Mouse (Mus musculus): ENCODE results near the gene Eif2b3. TPM values are rescaled to one million over a fixed set of nuclear protein-coding genes. Genes with fewer than 3 reads are reported as not detected.

Eif2b3 gene
- polyA plus RNA-seq (2015; fragmentation: Nextera tagmentation; extraction: Ambion mirVana), result 31.1 and 33.3 TPM in 2 replicates

GRCm38 (mm10) chr4:117019206-117020134 is at the start of gene Eif2b3:
Gene Eif2b3, plus strand, starts transcription at chr4:117019402.

GRCm38 (mm10) chr4:116993672-116994621 is 25.3 kb upstream of the Eif2b3 start, which contains the start of gene Urod:
Gene Urod, minus strand, starts transcription at chr4:116994413.

GRCm38 (mm10) chr4:116995131-116995797 is 23.9 kb upstream of the Eif2b3 start, which contains the start of gene Hectd3:
Gene Hectd3, plus strand, starts transcription at chr4:116995317.

GRCm38 (mm10) chr4:117095551-117096452 is 76.6 kb downstream of the Eif2b3 start, which contains the start of gene Ptch2:
Gene Ptch2, plus strand, starts transcription at chr4:117096075.

GRCm38 (mm10) chr4:117125348-117125909 is 106.2 kb downstream of the Eif2b3 start, which contains the start of gene Btbd19:
Gene Btbd19, minus strand, starts transcription at chr4:117125725.

GRCm38 (mm10) chr4:117126675-117127290 is 107.6 kb downstream of the Eif2b3 start, which contains the start of gene Tctex1d4:
Gene Tctex1d4, plus strand, starts transcription at chr4:117126794.

GRCm38 (mm10) chr4:117133817-117134600 is 114.8 kb downstream of the Eif2b3 start, which contains the start of gene Plk3:
Gene Plk3, minus strand, starts transcription at chr4:117133963.

Other genes starting within 250 kb of the Eif2b3 start
- gene Toe1, start 211.8 kb upstream of the Eif2b3 start, polyA plus RNA-seq (2015; fragmentation: Nextera tagmentation; extraction: Ambion mirVana), result 12.7 and 14.5 TPM in 2 replicates
- 4.4 and 5.4 TPM in 2 replicates for gene Mutyh, start 211.7 kb upstream of the Eif2b3 start, polyA plus RNA-seq (2015; fragmentation: Nextera tagmentation; extraction: Ambion mirVana)
- gene Hpdl, start 197.7 kb upstream of the Eif2b3 start, polyA plus RNA-seq (2015; fragmentation: Nextera tagmentation; extraction: Ambion mirVana), result 0.97 and 1.5 TPM in 2 replicates
- gene Zswim5, start 142.0 kb upstream of the Eif2b3 start, polyA plus RNA-seq (2015; fragmentation: Nextera tagmentation; extraction: Ambion mirVana), result 0.02 and 0.03 TPM in 2 replicates
- 69.0 and 75.1 TPM in 2 replicates for gene Urod, start 25.0 kb upstream of the Eif2b3 start, polyA plus RNA-seq (2015; fragmentation: Nextera tagmentation; extraction: Ambion mirVana)
- gene Hectd3, start 24.1 kb upstream of the Eif2b3 start, polyA plus RNA-seq (2015; fragmentation: Nextera tagmentation; extraction: Ambion mirVana), result 8.5 and 8.8 TPM in 2 replicates
- gene Ptch2, start 76.7 kb downstream of the Eif2b3 start, polyA plus RNA-seq (2015; fragmentation: Nextera tagmentation; extraction: Ambion mirVana), result 4.4 and 5.2 TPM in 2 replicates
- 2.8 and 4.8 TPM in 2 replicates for gene Btbd19, start 106.3 kb downstream of the Eif2b3 start, polyA plus RNA-seq (2015; fragmentation: Nextera tagmentation; extraction: Ambion mirVana)
- 0.22 TPM in 1 of 2 replicates, not detected in the other for gene Tctex1d4, start 107.4 kb downstream of the Eif2b3 start, polyA plus RNA-seq (2015; fragmentation: Nextera tagmentation; extraction: Ambion mirVana)
- 1.4 and 2.5 TPM in 2 replicates for gene Plk3, start 114.6 kb downstream of the Eif2b3 start, polyA plus RNA-seq (2015; fragmentation: Nextera tagmentation; extraction: Ambion mirVana)
- gene Rps8, start 136.8 kb downstream of the Eif2b3 start, polyA plus RNA-seq (2015; fragmentation: Nextera tagmentation; extraction: Ambion mirVana), result 600 and 626 TPM in 2 replicates
- gene Kif2c, start 163.2 kb downstream of the Eif2b3 start, polyA plus RNA-seq (2015; fragmentation: Nextera tagmentation; extraction: Ambion mirVana), result 8.3 and 10.5 TPM in 2 replicates
- gene Tmem53, start 232.5 kb downstream of the Eif2b3 start, polyA plus RNA-seq (2015; fragmentation: Nextera tagmentation; extraction: Ambion mirVana), result 25.5 and 32.8 TPM in 2 replicates
- 0.12 and 0.18 TPM in 2 replicates for gene Armh1, start 232.7 kb downstream of the Eif2b3 start, polyA plus RNA-seq (2015; fragmentation: Nextera tagmentation; extraction: Ambion mirVana)

Measured in skeletal muscle tissue, postnatal 0 days (tissue).